Mouse (Mus musculus) cortical plate, adult 2 months (tissue): ENCODE measurements at regions not wholly inside any gene's neighbourhood (a gene's known extent, or its start where the extent isn't known, plus 50 kb on each side); places are given as distances from the start of the nearest gene placed in this dataset.

Experiments
- CTCF ChIP-seq: fragments of 200-500 bp; IDR thresholded peaks from 2 replicates; pipeline ENCODE4 v1.5.1; 2011; ENCODE audit warnings: mild to moderate bottlenecking, control low read depth, low read length; ENCODE audit not compliant: insufficient read depth; ENCODE audit errors: extremely low read depth
- POLR2A ChIP-seq: fragments of 200-500 bp; IDR thresholded peaks from 2 replicates; pipeline ENCODE4 v1.6.1; 2011; ENCODE audit warnings: mild to moderate bottlenecking, low read length, control low read depth; ENCODE audit not compliant: insufficient read depth; ENCODE audit errors: extremely low read depth

GRCm38 (mm10) chr4:107746366-107746765 is 55.7 kb upstream of the Lrp8 start:
- no peak for TF ChIP-seq CTCF
- no peak for TF ChIP-seq POLR2A
